Mouse (Mus musculus): ENCODE measurements around the gene Ap5z1.

DNA sequence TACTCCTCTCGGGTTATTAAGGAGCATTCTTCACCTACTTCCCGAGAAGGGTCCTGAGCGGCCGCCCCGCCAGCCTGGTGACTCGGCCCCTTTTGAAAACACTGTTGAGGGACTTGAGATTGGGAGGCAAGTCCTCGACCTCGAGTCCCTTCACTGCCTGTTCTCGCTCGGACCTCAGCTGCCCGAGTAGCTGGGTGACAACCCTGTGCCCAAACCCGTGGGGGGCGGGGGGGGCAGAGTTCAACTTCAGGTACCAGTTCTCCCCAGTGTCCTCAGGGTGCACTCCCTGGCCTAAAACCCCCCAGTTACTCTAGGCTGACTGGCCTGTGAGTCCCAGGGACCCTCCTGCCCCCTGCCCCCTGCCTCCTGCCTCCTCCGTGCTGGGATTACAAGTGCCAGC is 19.8 kb upstream of the Ap5z1 start:
- TF ChIP-seq CTCF (IDR thresholded peaks at IDR 0.05; ENCODE audit: low read depth, low read length) (no peak), EP300 (IDR thresholded peaks at IDR 0.05; ENCODE audit: insufficient read depth, low read depth, low read length) (no peak)
